Mouse (Mus musculus) left cerebral cortex, postnatal 4 days (tissue): ENCODE data around the gene Neu2. TPM values are rescaled to one million over a fixed set of nuclear protein-coding genes. Genes with fewer than 3 reads are reported as not detected.
A peak's percentile ranks its signal among the peaks of the same experiment; 100 is the strongest.

ENCODE experiments used
- DNase-seq: peaks from one replicate; pipeline ENCODE4 v3.0.0-alpha.2; 2022
- intact Hi-C: fragments of 180-260 bp; cut with DNase I; formaldehyde crosslinking; loops from one replicate; pipeline ENCODE4 v1.15.1; 2025
- total RNA-seq, 2 experiments: library from RNA; stranded (reverse); gene quantifications; 2 replicates each; pipeline ENCODE4 v1.2.3; 2021

Gene Neu2
- total RNA-seq, 2 experiments from 2014 or later, result 0.70 to 0.95 TPM

DNA sequence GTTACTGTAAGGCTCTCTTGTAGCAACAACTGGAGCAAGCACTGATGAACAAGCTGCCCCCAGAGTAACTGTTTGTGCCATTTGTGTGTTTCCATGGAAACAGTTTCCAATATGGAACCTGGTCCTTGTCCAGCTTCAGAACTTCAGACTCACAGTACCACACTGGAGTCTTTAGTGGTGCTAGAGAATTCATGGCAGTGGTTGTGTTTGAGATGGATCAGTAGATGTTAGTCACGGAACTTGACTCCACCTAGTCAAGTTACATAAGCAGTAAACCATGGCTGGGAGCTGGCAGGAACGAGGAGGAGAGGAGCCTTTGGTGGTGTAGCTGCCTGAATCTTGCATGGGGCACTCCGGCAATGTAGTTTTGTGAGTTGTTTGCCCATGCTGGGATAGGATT lies 24.4 kb downstream of the Neu2 start:
- no peak for DNase-seq
- intact Hi-C loops, result no loop called here

DNA sequence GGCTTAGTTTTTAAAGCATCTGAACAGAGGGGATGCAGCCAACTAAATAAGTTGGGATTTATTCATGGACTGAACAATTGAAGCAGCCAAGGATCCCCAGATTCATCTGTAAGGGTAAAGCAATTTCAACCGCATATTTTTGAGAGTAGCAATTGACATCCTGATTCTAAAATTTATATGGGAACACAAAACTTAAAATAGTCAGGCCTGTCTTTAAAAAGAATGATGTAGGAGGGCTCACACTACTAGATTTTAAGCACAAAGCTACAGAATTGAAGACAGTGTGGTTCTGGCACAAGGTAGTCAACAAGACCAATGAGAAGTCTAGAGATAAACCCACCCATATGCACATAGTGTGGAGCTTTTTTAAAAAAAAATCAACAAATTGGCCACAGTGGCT lies 27.3 kb downstream of the Neu2 start:
- DNase-seq, result no peak
- intact Hi-C loops, result no loop called here

DNA sequence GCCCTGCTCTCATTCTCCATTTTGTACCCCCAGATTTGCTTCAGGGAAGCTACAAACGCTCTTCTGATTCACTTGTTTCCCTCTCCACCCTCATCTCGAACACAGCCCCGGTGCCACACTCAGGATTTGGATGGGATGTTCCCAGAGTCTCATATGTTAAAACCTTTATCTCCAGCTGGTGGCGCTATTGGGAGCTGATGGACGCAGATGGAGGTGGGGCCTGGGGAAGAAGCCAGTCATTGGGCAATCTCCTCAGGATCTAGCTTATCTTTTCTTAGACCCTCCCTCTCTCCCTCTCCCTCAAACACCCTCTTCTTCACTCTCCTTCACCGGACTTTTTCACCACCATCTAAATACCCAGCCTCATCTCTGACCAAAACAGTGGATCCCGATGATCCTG lies 31.9 kb downstream of the Neu2 start:
- DNase-seq, result peak; percentile 25
- intact Hi-C loops, result no loop called here

GRCm38 (mm10) chr1:87551008-87551407 lies 41.3 kb downstream of the Neu2 start:
- no peak for DNase-seq
- intact Hi-C loops, result no loop called here

GRCm38 (mm10) chr1:87553586-87553985 lies 43.9 kb downstream of the Neu2 start:
- no peak for DNase-seq
- intact Hi-C loops, result no loop called here

GRCm38 (mm10) chr1:87562967-87563366 lies 53.3 kb downstream of the Neu2 start:
- intact Hi-C loops, result loop anchor here (1.0 kb wide), 1 partner anchor 14 kb away; no protein-coding TSS in a partner anchor
- no peak for DNase-seq

GRCm38 (mm10) chr1:87565760-87566159 lies 56.1 kb downstream of the Neu2 start:
- intact Hi-C loops, result no loop called here
- DNase-seq, result no peak

GRCm38 (mm10) chr1:87568398-87568797 lies 58.7 kb downstream of the Neu2 start:
- intact Hi-C loops, result no loop called here
- DNase-seq, result no peak

DNA sequence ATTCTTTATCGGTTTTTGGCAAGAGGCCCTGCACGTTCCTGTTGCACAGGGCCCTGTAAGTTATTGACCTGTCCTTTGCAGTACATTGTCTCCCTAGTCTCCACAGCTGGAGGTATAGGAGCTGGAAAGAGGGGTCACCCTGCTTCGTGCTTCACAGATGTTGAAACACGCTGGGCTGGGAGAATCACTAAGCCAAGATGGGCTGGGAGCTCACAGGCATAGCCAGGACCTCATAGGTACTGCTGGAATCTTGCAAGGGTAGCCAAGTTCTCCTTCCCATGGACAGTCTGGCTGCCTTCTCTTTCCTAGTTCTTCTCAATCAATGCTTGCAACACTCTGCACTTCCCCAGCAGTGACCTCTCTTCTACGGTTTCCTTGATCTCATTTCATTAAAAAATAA lies 63.6 kb downstream of the Neu2 start:
- no peak for DNase-seq
- intact Hi-C loops, result no loop called here

DNA sequence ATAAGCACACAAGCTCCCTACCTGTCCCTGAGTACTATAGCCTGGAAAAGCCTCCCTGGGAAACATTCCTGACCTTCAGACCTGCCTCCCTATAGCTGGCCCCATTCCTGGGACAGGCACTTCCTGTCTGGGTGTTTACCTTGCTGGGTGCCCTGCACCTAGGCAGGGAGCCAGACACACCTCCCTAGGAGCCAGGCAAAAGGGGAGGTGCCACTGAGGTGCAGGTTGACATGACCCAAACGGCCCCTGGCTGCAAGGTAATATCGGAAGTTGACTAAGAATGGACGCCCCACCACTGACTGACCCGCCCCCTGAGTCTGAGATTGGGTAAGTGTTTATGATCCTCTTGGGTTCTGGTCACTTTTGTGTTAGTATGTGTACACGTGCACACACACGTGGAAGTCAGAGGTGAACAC lies 64.1 kb downstream of the Neu2 start, which contains the start of gene Ngef:
Gene Ngef (minus strand): TSS at position 71 of the 416 bp plus-strand sequence.
- no peak for DNase-seq
- intact Hi-C loops, result no loop called here

- peak; percentile 48 for DNase-seq
- intact Hi-C loops, result no loop called here
Observed at GRCm38 (mm10) chr1:87574353-87574752, 64.7 kb downstream of the Neu2 start.

- intact Hi-C loops, result no loop called here
- peak; percentile 73 for DNase-seq
Observed at GRCm38 (mm10) chr1:87574785-87575184, 65.1 kb downstream of the Neu2 start.

DNA sequence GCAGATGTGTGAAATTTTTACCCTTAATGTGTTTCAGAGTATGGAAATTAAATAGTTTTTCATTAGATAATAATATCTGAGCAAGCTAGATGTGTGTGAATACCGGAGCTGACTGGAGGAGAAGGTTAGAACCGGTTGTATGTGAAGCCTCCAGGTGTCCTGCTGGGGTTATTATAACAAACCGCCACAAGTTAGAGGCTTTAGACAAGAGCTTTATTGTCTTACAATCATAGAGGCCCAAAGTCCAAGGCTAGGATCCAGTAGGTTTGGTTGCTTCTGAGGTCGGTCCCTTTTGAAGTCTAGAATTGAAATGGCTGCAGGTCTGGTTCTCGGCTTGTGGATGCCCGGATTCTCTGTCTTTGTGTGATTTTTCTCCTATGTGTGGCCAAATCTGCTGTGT lies 69.3 kb downstream of the Neu2 start:
- DNase-seq, result no peak
- intact Hi-C loops, result no loop called here

GRCm38 (mm10) chr1:87580824-87581223 lies 71.1 kb downstream of the Neu2 start:
- no peak for DNase-seq
- intact Hi-C loops, result no loop called here

DNA sequence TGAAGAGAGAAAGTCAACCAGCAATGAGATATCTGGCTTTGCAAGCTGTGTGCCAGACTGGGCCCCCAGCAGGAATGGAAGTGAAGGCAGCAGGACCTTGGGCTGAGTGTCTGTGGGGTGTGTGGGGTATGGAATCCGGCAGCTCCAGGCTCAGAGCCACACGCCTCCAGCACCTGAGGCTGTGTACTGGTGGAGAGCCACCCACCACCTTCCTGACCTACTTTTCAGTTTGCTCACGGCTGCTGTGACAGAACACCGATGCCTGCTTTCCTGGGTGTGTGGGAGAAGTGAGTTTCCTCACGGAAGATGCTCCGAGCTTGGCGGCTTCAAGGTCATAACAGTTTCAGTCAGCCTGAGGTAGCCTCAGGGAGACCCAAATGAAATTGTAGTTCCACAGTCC lies 79.5 kb downstream of the Neu2 start:
- intact Hi-C loops, result no loop called here
- DNase-seq, result no peak

- intact Hi-C loops, result no loop called here
Observed at GRCm38 (mm10) chr1:87589980-87590379, 80.3 kb downstream of the Neu2 start.

GRCm38 (mm10) chr1:87594261-87594660 lies 84.6 kb downstream of the Neu2 start:
- no peak for DNase-seq
- intact Hi-C loops, result no loop called here

More at GRCm38 (mm10) chr1:87589980-87590379, 80.3 kb downstream of the Neu2 start:
- no peak for DNase-seq

DNA sequence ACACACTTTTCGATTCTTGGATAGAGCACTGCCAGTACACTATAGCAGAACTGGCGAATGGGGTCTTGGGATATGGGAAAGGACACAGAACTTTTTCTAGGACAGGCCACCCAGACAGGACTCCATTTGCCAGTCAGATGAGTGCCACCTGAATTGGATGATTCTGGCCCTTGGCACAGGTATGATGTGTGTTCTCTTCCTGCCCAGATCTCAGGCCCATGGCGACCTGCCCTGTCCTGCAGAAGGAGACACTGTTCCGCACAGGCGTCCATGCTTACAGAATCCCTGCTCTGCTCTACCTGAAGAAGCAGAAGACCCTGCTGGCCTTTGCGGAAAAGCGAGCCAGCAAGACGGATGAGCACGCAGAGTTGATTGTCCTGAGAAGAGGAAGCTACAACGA lies 85.0 kb downstream of the Neu2 start:
- DNase-seq, result no peak
- intact Hi-C loops, result no loop called here

- no peak for DNase-seq
- intact Hi-C loops, result no loop called here
Observed at GRCm38 (mm10) chr1:87600533-87600932, 90.8 kb downstream of the Neu2 start.

DNA sequence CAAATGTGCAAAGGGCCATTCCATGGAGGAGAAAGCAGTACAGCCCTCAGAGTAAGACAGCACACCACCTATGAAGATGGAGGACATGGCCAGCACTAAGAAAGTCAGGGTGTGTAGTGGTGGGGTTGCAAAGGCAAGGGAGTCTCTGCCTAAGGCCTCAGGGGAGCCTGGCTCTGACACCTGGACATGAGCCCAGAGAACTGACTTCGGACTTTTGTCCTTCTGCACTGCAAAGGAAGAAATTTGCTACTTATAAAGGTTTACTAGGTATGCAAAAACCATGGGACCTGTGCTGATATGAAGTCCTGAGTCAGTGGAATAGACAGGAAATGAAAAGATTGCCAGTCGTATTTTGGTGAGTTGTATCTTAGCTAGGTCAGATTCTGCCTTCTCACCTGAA lies 92.1 kb downstream of the Neu2 start:
- intact Hi-C loops, result no loop called here

GRCm38 (mm10) chr1:87603389-87603788 lies 93.7 kb downstream of the Neu2 start:
- DNase-seq, result no peak
- intact Hi-C loops, result no loop called here

More for the DNA sequence above, 92.1 kb downstream of the Neu2 start:
- DNase-seq, result no peak

- intact Hi-C loops, result no loop called here
Observed at GRCm38 (mm10) chr1:87605296-87605695, 95.6 kb downstream of the Neu2 start.

GRCm38 (mm10) chr1:87607385-87608091 lies 97.8 kb downstream of the Neu2 start:
- intact Hi-C loops, result no loop called here
- DNase-seq, result peak; percentile 96

More at GRCm38 (mm10) chr1:87605296-87605695, 95.6 kb downstream of the Neu2 start:
- no peak for DNase-seq
